Mouse (Mus musculus) gonadal fat pad, adult 2 months (tissue): ENCODE measurements around the gene Gucy1a1. TPM values are rescaled to one million over a fixed set of nuclear protein-coding genes. Genes with fewer than 3 reads are reported as not detected.
"Not testable (repeated sequence)": the region's sequence is repeated elsewhere in the genome, so short reads cannot be mapped to it uniquely, and the experiment has no call there.

Experiments used
- DNase-seq: peaks from one replicate; pipeline ENCODE4 v3.0.0-alpha.2; 2012; ENCODE audit warnings: low read depth
- polyA plus RNA-seq: library from polyadenylated mRNA; depleted of rRNA; stranded (reverse); fragments of >200 nt; gene quantifications from 2 replicates; pipeline ENCODE4 v1.2.3, GENCODE M21; 2012; rRNA removed

Gucy1a1 gene
- 7.6 and 9.9 TPM in 2 replicates for polyA plus RNA-seq

DNA sequence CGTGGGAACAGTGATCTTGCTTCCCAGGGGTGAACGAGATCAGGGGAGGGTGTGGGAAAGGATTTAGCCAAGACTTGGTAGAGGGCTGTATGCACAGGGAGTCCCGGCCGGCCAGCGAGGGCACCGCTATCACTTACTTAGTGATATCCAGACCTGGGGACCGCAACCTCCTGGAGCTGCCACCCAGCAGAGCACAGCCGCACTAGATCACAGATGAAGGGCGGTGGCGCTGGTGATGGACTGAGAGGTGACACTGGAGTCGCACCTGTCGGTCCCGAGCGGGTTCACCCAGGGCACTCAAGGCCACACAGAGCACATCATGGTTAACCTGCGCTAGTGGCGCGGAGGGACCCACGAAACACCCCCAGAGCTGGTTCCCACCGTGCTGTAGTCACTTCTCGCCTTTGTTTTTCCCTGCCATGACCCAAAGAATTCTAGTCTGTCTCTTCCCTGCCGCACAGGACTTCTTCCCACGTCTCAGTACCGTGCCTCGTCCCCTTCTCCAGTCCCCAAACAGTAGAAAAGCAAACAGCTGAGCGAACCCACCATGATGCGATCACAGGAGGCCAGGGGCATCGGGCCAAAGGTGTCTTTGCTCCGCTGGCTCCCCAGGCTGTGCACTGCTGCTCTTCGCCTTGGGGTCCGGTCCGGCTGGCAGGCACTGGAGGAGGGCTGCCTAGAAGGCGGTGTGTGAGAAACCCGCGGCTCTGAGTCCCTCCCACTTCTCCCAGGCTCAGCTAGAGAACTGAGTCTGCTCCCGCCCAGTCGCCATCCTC lies at the start of gene Gucy1a1:
Gene Gucy1a1 (minus strand): TSS at position 664 of the 776 bp plus-strand sequence.
- no peak for DNase-seq

DNA sequence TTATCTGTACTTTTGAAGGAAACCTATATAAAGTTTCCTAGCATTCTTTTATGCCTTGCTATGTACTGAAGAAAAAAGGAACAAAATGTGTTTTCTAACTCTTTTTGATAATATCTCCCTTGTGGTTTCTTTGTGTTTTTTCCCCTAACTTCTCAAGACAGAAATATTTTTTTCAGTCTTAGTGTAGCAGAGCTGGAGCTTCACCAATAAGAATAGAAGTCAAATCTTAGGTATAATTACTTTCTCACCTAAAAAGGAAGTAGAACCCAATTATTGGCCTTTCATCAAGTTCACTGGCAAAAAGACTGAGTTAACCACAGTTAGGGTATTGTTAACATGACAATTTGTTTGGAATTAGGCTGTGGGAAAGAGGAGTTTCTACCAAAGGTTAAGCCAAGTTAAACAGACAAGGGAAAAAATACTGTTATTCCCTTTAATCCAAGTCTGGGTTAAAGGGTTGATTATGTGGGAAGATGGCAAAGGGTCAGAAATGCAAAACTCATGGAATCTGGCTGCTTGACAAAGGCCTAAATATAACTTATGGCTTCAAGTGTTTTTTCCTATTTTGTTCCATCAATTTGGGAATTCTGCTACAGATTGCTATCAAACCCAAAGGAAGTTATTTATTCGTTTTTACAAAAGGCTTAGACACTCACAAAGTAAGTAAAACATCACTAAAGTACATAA lies 46.1 kb upstream of the Gucy1a1 start:
- DNase-seq: no peak

DNA sequence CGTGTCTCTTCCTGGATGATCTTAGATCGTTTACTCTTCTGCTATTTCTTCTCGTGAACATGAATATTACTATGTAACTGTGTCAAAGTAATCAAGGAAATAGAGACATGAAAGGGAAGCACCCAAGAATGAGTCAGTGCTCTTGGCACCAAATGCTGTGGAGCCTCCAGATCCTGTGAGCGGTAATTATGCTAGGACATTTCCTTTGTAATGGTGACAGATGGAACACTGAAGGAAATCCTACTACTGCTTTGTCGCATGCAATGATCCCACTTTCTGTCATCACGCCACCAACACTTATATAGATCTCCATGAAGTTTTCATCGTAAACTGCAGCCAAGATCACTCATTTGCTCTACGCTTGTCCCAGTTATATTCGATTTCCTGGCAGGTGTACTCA lies 40.0 kb upstream of the Gucy1a1 start:
- no peak for DNase-seq

DNA sequence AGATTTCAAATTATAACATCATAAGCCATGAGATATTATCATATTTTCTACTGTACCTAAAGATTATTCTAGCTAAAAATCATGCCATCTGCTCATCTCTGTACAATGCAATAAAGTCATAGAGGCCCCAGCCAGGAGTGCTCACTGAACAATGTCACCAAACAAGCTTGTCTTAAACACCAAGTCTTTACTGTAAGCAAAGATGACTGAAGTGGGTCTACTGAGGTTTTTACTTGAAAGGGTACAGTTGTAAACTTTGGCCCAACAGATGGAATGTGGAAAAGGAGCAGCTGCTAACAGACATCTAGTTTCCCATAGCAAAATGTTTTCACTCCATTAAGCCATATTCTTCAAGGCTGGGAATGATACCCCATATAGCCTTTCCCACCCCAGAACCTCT lies 35.9 kb upstream of the Gucy1a1 start:
- DNase-seq: no peak

DNA sequence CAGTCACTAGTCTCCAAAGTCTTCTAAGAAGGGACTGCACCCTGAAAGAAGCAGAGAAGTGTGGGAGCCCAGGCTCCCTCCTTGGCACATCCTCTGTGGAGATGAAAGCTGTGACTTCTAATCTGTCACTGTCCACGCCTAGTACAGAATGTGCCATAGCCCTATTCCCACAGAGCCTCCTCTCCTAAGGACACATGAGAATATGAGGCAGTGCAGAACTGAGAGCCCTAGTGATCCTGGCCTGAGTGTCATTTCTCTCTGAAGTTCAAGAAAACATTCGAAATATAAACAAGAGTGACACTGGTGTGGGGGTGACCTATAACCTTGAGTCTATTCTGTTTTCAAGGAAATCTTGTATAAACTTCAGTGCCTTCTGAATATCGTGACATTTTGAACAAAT lies 34.7 kb upstream of the Gucy1a1 start:
- DNase-seq: no peak

DNA sequence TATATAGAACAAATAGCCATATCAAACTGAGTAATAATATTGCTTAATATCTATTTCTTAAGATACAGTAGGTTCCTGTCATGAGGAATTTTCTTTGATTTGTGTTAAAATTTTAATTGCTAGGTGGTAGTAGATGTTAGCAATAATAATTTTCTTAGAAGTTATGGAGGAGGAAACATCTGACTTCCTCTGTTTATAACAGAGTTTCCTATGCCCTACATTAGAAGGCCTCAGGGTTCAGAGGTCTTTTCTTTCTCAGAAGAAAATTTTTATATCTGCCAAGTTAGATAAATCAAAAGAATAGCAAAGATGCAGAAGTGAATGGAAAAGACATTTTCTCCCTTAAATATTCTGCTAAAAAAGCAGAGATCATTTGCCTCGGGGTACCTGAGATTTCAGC lies 29.9 kb upstream of the Gucy1a1 start:
- DNase-seq: no peak

DNA sequence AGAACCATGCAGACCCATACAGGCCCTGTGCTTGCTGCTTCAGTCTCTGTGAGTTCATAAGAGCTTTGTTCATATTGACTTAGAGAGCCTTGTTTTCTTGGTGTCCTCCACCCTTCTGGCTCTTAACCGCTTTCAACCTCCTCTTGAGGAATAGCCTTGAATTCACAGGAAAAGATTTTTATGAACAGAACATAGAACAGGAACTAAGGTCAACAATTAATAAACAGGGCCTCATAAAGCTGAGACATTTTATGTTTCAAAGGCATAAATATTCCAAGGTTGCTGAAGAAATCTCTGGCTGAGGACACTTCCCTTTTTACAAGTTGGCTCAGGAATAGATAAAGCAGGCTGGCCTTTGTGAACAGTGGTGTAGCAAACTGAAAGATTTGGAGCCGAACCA lies 21.5 kb upstream of the Gucy1a1 start:
- no peak for DNase-seq

DNA sequence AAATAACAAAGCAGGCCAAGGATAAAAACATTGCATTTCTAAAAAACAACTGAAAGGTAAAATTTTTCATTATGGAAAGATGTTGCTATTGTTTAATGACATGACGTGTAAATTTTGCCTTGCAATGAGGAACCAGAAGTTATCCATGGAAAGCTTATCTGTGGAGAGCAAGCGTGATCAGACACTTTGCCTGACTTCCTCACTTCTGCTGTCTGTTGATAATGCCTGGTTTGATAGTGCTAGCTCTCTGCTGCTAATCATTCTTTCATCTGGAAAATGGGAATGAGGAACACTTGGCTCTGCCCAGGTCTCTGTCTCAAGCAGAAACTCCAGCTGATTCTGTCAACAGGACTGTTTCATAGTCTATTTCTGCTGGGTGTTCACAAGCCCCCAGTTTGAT lies 20.3 kb upstream of the Gucy1a1 start:
- DNase-seq: no peak

DNA sequence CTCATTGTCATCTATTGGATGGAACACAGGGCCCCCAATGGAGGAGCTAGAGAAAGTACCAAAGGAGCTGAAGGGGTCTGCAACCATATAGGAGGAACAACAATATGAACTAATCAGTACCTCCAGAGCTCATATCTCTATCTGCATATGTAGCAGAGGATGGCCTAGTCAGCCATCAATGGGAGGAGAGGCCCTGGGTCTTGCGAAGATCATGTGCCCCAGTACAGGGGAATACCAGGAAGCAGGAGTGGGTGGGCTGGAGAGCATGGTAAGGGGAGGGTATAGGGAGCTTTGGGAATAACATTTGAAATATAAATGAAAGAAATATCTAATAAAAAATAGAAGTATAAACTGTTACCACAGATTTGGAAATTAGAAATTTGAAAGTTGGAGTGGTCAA lies 17.4 kb upstream of the Gucy1a1 start:
- not testable (repeated sequence) for DNase-seq

DNA sequence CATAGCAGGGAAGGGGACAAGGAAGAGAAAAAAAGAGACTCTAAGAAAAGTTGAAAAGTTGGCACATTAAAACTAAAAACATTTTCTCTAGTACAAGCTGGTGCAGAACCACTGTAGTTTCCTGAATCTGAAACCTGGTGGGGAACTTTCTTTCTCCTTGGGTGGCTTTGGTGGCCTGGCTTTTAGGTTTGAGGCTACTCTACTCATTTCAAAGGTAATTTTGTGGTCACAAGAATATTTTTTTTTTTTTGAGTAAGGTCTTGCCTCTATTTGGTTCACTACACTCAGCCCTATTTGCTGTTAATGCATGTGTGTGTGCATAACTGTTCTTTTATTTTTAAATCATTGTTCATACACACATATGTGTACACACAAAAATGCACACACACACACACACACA lies 389 bp upstream of the Gucy1a1 start:
- no peak for DNase-seq

DNA sequence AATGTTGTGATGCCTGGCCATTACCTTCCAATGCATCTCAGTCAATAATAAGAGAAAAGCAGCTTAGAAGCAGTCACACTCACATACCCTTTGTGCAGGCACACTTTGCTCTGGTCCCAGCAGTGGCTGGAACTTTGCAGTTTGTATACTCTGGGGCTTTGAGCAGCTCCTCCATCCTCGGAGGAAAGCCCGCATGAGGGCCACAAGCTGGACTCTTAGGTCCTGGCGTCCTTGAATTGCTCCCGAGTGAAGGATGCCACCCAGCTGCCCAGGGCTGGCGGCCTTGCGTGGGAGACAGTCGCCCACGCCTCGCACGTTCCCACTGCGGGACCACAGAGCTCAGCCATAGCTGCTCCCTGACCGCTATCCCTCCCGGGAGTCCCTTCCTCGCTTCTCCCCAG lies 864 bp downstream of the Gucy1a1 start:
- no peak for DNase-seq

DNA sequence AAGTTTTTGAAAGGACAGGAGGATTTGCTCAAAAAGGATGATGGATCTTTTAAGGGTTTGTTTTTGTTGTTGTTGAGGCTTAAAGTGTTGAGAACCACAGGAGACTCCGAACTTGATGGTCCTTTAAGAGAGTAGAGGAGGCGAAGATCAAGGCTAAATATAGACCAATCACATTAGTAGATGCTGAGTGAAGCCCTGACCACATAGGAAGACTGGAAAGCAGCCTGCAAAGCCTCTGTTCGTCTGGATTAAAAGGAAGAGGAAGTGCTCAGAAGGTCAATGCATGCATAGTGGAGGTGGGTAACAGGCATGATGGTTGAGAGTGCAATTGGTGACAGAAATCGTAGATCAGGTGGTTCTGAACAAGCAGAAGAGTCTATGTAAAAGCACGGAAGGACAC lies 4.8 kb downstream of the Gucy1a1 start:
- DNase-seq: no peak

DNA sequence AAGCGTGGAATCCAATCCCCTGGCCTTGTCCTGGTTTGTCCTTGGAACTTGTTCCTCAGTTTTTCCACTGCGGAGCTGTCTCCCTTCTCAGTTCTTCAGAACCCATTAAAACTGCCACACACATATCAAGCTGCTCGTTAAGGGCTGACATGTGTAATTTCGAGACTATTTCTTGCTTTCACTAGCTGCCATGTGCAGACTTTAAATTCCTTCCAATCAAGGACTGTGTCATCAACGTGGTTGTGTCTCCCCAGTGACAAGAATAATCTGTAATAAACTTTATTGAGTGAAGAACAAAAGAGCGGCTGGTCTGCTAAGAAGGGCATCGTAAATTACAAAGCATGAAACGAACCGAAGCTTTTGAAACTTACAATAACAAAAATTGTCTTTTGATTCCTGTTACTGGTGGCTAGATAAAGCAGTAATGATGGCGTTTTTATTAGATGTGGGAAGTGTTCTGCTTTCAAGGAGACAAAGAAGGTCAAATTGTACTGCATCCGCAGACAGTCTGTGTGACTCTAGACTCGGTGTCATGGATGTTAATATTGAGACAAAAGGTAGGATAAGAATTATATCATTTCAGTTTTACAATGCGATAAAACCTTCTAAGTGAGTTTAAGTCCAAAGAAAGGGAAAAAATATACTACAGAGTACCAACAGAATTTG lies 7.5 kb downstream of the Gucy1a1 start:
- DNase-seq: no peak

DNA sequence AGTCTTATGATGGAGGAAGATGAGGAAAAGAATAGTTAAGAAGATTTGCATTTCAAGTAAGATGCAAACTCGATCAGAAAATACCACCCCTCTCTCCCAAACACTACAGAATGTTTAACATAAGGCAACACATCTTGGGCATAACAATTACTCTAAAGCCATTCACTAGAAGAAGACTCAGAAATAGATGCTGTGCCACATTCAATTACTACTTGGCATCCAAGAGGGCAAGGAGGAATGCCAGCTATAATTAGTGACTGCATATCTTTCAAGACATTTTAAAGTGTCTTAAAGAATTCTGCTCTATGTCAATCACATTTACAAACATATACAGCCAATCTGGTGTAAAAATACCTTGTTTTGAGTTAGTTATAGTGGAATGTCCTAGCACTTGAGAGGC lies 10.1 kb downstream of the Gucy1a1 start:
- no peak for DNase-seq

DNA sequence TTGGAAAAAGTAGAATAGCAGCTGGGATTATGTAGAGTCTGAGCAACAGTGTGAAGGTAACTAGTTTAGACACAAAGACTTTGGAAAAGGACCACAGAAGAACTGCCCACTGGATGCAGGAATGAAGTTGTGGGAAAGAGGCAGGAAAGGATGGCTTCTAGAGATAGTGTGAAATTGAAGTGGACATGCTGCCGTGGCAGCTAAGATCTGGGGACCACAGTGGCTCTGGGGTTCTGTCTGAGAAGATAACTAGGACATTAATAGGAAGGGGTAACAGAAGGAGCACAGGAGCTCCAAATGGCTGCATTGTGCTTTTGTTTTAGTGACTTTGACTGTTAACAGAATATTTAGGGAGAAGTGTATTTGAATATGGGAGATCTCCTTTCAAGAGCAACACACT lies 16.3 kb downstream of the Gucy1a1 start:
- no peak for DNase-seq

DNA sequence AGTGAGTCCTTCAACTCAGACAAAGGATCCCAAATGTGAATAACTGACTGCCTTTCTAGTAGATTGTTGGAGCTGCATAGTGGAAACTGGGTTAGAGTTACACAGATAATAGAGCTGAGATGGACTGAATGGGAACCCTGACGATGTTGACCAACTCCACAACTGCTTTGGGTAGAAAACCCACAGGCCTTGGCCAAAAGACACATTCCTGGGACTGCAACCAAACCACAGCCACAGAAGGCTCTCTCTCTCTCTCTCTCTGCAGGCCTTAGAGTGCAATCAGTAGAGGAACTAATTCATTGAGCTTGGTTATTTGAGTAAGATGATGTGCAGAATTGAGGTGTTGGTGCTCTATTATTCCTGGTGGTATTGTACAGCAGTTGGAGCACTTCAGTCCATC lies 21.0 kb downstream of the Gucy1a1 start:
- no peak for DNase-seq

DNA sequence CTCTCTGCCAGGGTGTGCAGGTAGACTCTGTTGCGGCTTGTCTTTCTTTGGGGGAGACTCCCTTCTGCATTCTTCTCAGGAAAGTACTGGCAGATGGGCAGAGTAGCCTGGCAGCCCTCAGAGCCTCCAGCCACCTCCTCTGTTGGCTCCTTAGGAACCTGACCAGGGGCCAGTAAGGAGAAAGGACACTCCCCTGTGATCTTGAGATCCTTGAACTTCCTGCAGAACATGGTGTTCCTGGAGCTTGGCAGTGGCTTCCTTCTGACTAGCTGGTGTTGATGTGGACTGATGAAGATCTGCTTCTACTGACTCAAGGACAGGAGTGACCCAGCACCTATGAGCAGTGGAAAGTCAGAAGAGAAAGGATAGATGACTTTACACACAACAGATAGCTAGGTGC lies 26.7 kb downstream of the Gucy1a1 start:
- DNase-seq: peak; percentile 22

DNA sequence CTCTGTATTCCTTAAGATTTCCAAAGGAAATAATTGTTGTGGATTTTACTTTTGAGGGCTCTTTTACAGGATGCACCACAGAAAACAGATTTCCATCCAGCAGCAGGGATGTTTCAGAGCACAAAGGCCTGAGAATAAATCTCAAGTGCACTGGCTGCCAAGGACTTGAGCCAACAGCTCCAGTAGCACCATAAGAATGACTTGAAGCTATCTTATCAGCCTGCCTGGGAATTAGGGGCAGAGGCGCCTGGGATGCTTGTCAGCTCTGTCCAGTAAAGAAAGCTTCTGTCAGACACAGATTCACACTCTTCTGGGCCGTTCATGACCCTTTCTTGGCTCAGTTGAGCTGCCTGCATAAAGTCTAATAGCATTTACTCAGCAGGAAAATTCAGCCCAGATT lies 33.1 kb downstream of the Gucy1a1 start:
- no peak for DNase-seq

DNA sequence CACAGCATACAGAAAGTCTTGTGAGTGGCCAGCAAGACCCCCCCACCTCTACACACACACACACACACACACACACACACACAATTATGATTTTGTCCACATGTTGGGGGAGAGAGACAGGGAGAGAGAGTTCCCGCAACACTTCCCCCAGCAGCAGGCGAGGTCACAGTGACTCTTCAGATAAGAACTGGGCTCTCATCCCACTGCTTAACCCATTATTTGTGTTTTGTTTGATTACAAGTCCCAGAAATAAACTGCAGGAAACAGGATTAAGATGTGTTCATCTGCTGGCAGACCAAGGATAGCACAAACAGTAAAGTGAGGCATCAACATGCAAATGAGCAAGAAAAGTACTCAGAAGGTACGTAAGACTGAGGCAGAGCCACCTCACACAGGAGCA lies 33.6 kb downstream of the Gucy1a1 start:
- DNase-seq: no peak

DNA sequence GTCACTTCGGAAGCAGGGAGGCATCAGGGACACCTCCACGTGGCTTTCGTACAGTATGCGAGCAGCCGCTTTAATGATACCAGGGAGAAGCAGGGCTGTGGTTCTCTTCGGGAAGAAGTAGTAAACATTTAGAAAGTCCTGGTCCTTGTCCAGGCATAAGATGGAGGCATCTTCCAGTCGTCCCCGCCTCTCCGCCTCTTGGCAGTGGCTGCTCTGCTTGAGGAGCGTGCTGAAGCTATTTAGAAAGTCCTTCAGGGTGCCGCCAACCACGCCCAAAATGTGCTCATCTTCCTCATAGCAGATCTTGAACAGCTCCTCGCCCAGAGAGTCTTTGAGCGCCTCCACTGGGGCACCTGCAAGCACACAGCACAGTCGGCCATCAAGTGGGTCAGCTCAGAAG lies 36.6 kb downstream of the Gucy1a1 start:
- no peak for DNase-seq

DNA sequence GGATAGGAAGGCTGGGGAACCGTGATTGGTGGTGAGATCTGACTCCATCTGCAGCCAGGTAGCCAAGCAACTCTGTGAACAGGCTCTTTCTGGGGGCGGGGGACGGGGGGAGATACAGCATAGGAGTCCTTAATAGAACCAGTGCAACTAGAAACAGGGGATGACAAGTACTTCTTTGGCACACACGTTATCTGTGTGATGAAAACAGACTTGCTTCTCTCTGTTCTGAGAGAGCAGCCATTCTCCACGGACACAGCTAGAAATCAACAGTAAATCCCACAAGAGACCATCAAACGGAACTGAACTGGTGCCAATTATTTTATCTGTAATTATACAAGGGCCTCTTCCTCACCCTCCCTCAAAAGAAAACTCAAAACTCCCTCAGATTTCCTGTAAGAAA lies 41.4 kb downstream of the Gucy1a1 start:
- no peak for DNase-seq

DNA sequence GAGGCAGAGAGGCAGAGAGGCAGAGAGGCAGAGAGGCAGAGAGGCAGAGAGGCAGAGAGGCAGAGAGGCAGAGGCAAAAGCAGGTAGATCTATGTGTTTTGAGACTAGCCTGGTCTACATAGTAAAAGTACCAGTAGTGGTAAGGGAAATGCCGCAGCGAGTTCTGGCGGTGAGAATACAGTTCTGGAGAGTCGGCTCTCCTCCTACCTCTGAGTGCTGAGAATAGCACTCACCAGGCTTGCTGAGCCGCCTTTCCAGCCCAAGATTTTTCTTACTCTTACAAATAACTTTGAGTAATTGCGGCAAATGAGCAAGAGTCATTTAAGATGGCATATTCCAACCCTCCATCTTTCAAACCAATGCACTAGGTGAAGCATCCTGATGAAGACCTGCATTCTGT lies 46.5 kb downstream of the Gucy1a1 start:
- DNase-seq: no peak

DNA sequence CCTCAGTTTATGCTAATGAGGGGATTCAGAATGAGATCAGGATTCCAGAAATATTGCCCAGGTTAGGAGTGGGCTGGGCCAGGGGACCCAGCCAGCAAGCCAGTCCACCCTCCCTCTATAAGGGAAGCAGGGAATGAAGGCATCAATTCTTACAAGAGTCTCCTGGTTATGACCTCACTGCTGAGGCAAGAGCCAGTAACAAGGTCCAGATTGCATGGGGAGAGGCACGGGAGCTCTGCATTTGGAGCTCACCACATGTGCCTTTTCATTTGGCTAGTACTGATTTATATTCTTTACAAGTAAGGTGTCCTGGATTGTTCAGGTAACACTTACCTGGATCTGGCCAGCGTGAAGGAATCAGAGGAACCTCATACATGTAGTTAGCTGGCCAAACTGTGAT lies 48.8 kb downstream of the Gucy1a1 start:
- DNase-seq: no peak
